Mouse (Mus musculus) liver, embryonic 14.5 days (tissue): ENCODE measurements around the gene Lamp1. TPM values are rescaled to one million over a fixed set of nuclear protein-coding genes. Genes with fewer than 3 reads are reported as not detected.

Experiments
- ATAC-seq: fragments of 200-750 bp; cut with Nextera tagmentation; 2 replicates; pipeline ENCODE4 v1.8.0; 2017; ENCODE audit warnings: moderate number of reproducible peaks, mild to moderate bottlenecking, moderate library complexity; ENCODE audit not compliant: insufficient read depth
- DNase-seq, 3 experiments: peaks; one replicate each; pipeline ENCODE4 v3.0.0-alpha.2; 2012 to 2013; ENCODE audit warnings: low read depth in 3 of 3, low spot score in 3 of 3
- H3K27ac ChIP-seq: fragments of 300-500 bp; sonication (generic); 2 replicates; pipeline ENCODE4 v1.5.1; 2014; ENCODE audit warnings: moderate library complexity, mild to moderate bottlenecking, control low read depth, inconsistent platforms
- H3K27me3 ChIP-seq: fragments of 300-500 bp; sonication (generic); 2 replicates; pipeline ENCODE4 v1.6.1; 2014; ENCODE audit warnings: mild to moderate bottlenecking, low read length, moderate library complexity; ENCODE audit not compliant: control insufficient read depth, insufficient read depth
- H3K36me3 ChIP-seq: fragments of 300-500 bp; sonication (generic); replicated peaks from 2 replicates; pipeline ENCODE4 v1.6.1; 2014; ENCODE audit warnings: low read depth; ENCODE audit not compliant: control insufficient read depth, insufficient read depth
- H3K4me1 ChIP-seq, 2 experiments: fragments of 200-500 bp in 1 of 2; fragments of 300-500 bp in 1 of 2; sonication (generic) in 1 of 2; replicated peaks; 2 replicates each; pipeline ENCODE4 v1.6.1; 2012 to 2014; ENCODE audit warnings: antibody characterized with exemption in 1 of 2, inconsistent platforms in 1 of 2, low read length in 1 of 2; ENCODE audit not compliant: control insufficient read depth in 2 of 2, insufficient read depth in 2 of 2
- H3K4me2 ChIP-seq: fragments of 300-500 bp; sonication (generic); 2 replicates; pipeline ENCODE4 v1.6.1; 2014; ENCODE audit warnings: low read depth, mild to moderate bottlenecking, control low read depth, moderate library complexity
- H3K4me3 ChIP-seq, 2 experiments: fragments of 200-500 bp in 1 of 2; fragments of 300-500 bp in 1 of 2; sonication (generic) in 1 of 2; 2 replicates each; pipeline ENCODE4 v1.5.1; 2012 to 2014; ENCODE audit warnings: low read depth in 2 of 2, low read length in 2 of 2, mild to moderate bottlenecking in 2 of 2, control low read depth in 1 of 2, inconsistent platforms in 1 of 2, moderate library complexity in 1 of 2; ENCODE audit not compliant: insufficient read depth in 1 of 2
- H3K9ac ChIP-seq: fragments of 300-500 bp; sonication (generic); replicated peaks from 2 replicates; pipeline ENCODE4 v1.6.1; 2014; ENCODE audit warnings: mild to moderate bottlenecking, control low read depth, moderate library complexity
- H3K9me3 ChIP-seq: fragments of 300-500 bp; sonication (generic); 2 replicates; pipeline ENCODE4 v1.6.1; 2016; ENCODE audit warnings: low read length, mixed read lengths; ENCODE audit not compliant: control insufficient read depth
- CTCF ChIP-seq: IDR thresholded peaks from 2 replicates; pipeline ENCODE4 v1.5.1; 2016; ENCODE audit warnings: antibody characterized with exemption, low read depth, control low read depth
- EP300 ChIP-seq: IDR thresholded peaks from 2 replicates; pipeline ENCODE4 v1.6.1; 2016; ENCODE audit warnings: antibody characterized with exemption, low read depth
- WGBS: fragments of 180-500 bp; shearing (Covaris S2); extraction: QIAGEN DNeasy Blood & Tissue Kit; methylation state at CpG from one replicate; pipeline ENCODE4 v1.1.7; 2014; ENCODE audit not compliant: insufficient replicate concordance; 5-methylcytosine and 5-hydroxymethylcytosine counted together
- polyA plus RNA-seq, 2 experiments: library from polyadenylated mRNA; depleted of rRNA in 1 of 2; stranded (reverse) in 1 of 2; unstranded in 1 of 2; fragments of >200 nt; fragmentation: Nextera tagmentation in 1 of 2; extraction: Ambion mirVana in 1 of 2; gene quantifications; 2 replicates each; pipeline versions ENCODE4 v1.2.1 to v1.2.3; 2012 to 2014

Gene Lamp1
- polyA plus RNA-seq (2012; rRNA removed) (112 and 137 TPM in 2 replicates), polyA plus RNA-seq (2014; fragmentation: Nextera tagmentation; extraction: Ambion mirVana) (178 and 198 TPM in 2 replicates)

GRCm38 (mm10) chr8:13158718-13159376 lies at the start of gene Lamp1:
Gene Lamp1, plus strand, starts transcription at chr8:13159161.
- Histone ChIP-seq H3K27ac (peak within 1 kb of the TSS; percentile 60), H3K27me3 (no peaks in the 10 kb centered on the region), H3K4me1 (peaks cover 30 to 36% of the 10 kb centered on the region in 2 experiments), H3K36me3 (no peaks in the 10 kb centered on the region; the same call in 1 of the 2 replicates), H3K4me2 (peak within 1 kb of the TSS; percentile 86), H3K9me3 (no peaks in the 10 kb centered on the region), H3K4me3 (peak within 1 kb of the TSS; percentile 83 to 93), H3K9ac (peak within 1 kb of the TSS; percentile 92)
- ATAC-seq = peak; percentile 85
- DNase-seq = peak; percentile 91 to 94 (median 91)
- TF ChIP-seq EP300 (peak; percentile 81), CTCF (no peak)
- WGBS = under 1% methylated on average over 34 of the region's 50 CpGs

- Histone ChIP-seq H3K36me3 (peaks cover 12% of the 10 kb centered on the region), H3K4me1 (peaks cover 29 to 31% of the 10 kb centered on the region in 2 experiments), H3K27me3 (no peaks in the 10 kb centered on the region), H3K4me3 (peak overlapping the region in 1 of 2 experiments; percentile 95; a peak in 2 of 4 replicates), H3K9ac (no peak overlapping the region; the same call in 1 of the 2 replicates), H3K4me2 (peak overlapping the region; percentile 80), H3K9me3 (no peaks in the 10 kb centered on the region), H3K27ac (peak overlapping the region; percentile 92)
- TF ChIP-seq CTCF (no peak), EP300 (no peak)
- WGBS = 50% methylated on average over 1 of the region's 1 CpGs
- no peak for ATAC-seq
- DNase-seq = no peak
Measured at GRCm38 (mm10) chr8:13109416-13109960, 49.5 kb upstream of the Lamp1 start.

GRCm38 (mm10) chr8:13111917-13112316 lies 47.0 kb upstream of the Lamp1 start:
- Histone ChIP-seq H3K36me3 (peaks cover 19% of the 10 kb centered on the region), H3K9me3 (no peaks in the 10 kb centered on the region), H3K27me3 (no peaks in the 10 kb centered on the region), H3K4me3 (no peak overlapping the region), H3K27ac (no peak overlapping the region), H3K4me2 (no peak overlapping the region), H3K4me1 (peaks cover 29 to 30% of the 10 kb centered on the region in 2 experiments), H3K9ac (no peak overlapping the region)
- TF ChIP-seq CTCF = no peak
- TF ChIP-seq EP300 = no peak
- 85% methylated on average over 11 of the region's 11 CpGs for WGBS
- DNase-seq (no peak), ATAC-seq (no peak)

- TF ChIP-seq CTCF (no peak), EP300 (no peak)
- Histone ChIP-seq H3K27ac (no peak overlapping the region), H3K9me3 (no peaks in the 10 kb centered on the region), H3K4me1 (peaks cover 19 to 20% of the 10 kb centered on the region in 2 experiments), H3K36me3 (peaks cover 27% of the 10 kb centered on the region), H3K9ac (no peak overlapping the region), H3K4me3 (no peak overlapping the region), H3K27me3 (no peaks in the 10 kb centered on the region), H3K4me2 (no peak overlapping the region)
- WGBS = 61% methylated on average over 4 of the region's 4 CpGs
- no peak for DNase-seq
- ATAC-seq = no peak
Measured at GRCm38 (mm10) chr8:13113232-13113631, 45.7 kb upstream of the Lamp1 start.

- Histone ChIP-seq H3K9me3 (no peaks in the 10 kb centered on the region), H3K4me2 (no peak overlapping the region), H3K4me1 (peaks cover 13 to 26% of the 10 kb centered on the region in 2 experiments), H3K36me3 (peaks cover 35% of the 10 kb centered on the region), H3K9ac (no peak overlapping the region), H3K4me3 (no peak overlapping the region), H3K27ac (no peak overlapping the region), H3K27me3 (no peaks in the 10 kb centered on the region)
- no peak for ATAC-seq
- no peak for DNase-seq
- no peak for TF ChIP-seq EP300
- TF ChIP-seq CTCF = no peak
- 79% methylated on average over 2 of the region's 2 CpGs for WGBS
Measured at GRCm38 (mm10) chr8:13117096-13117495, 41.9 kb upstream of the Lamp1 start.
